33 mouse cellular contexts compared by ENCODE assay signal in the genomic region with DNA sequence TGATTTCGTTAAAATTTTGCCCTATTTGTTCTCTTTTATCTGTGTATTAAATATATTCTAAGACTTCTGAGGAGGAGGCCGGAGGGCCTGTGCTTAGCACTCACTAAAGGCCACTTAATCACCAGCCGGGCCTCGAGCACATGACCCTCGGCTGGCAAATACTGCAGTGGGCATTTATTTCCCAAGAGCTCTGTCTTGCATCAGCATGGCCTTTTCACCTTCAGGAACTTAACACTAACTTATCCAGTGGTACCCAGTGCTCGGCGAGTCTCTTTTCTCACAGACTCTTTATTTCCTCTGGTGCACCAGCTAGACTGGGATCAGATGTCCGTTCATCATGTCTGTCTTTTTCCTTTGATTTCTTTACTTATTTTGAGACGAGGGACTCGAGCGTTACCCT. TPM values are rescaled to one million over a fixed set of nuclear protein-coding genes. Genes with fewer than 3 reads are reported as not detected.
DNase-seq lines count a peak whose midpoint lies in the region; ATAC-seq and TF ChIP-seq lines count a peak whose summit lies in the region.
"Had no signal": no experiment of that assay in that cellular context is flagged by ENCODE, and none has a peak within 500 bp of the region (broad histone marks: within the 10 kb centered on the region; RNA-seq: fewer than 3 reads in every experiment).

No protein-coding gene starts in this region.

- TF ChIP-seq POLR2A in liver, adult 2 months (IDR thresholded peaks at IDR 0.05; ENCODE audit: extremely low read depth, insufficient read depth, low read length): no peak

- H3K36me3 ChIP-seq in liver, adult 2 months (ENCODE audit: control insufficient read depth, insufficient read depth, low read length): no peaks in the 10 kb centered on the region
- H3K36me3 ChIP-seq in liver, embryonic 12.5 days: no peaks in the 10 kb centered on the region
- H3K36me3 ChIP-seq in ES-E14 (ENCODE audit: control insufficient read depth, insufficient read depth, low read length, poor library complexity, severe bottlenecking): no peaks in the 10 kb centered on the region
- H3K36me3 ChIP-seq: forebrain, embryonic 10.5 days; heart, embryonic 12.5 days; heart, embryonic 15.5 days had no signal

- peaks cover 13% of the 10 kb centered on the region for H3K4me1 ChIP-seq in liver, adult 2 months (ENCODE audit: control insufficient read depth, insufficient read depth, low read length)
- H3K4me1 ChIP-seq in liver, embryonic 12.5 days: peaks cover 25% of the 10 kb centered on the region
- H3K4me1 ChIP-seq in ES-E14 (ENCODE audit: control insufficient read depth in 2 of 2, insufficient read depth in 2 of 2, low read length in 2 of 2, poor library complexity in 1 of 2): peaks cover 0 to 12% of the 10 kb centered on the region in 2 experiments; a peak in 2 of 4 replicates

- 72% methylated on average over 11 of the region's 11 CpGs for WGBS in liver, adult 2 months
- WGBS in liver, embryonic 12.5 days (ENCODE audit: insufficient replicate concordance): 83% methylated on average over 11 of the region's 11 CpGs

- TF ChIP-seq CTCF in liver, adult 2 months (IDR thresholded peaks at IDR 0.05; ENCODE audit: low read depth, low read length): no peak

- ATAC-seq in liver, embryonic 12.5 days: no peak
- ATAC-seq in cerebellum, adult (ENCODE audit: insufficient number of reproducible peaks, low FRiP score, low TSS enrichment): no peak
- ATAC-seq: CD4-positive, CD25-positive, alpha-beta regulatory T cell, adult 4 months; forebrain, embryonic 13.5 days; forebrain, embryonic 16.5 days; hindbrain, postnatal 0 days; inflammation-experienced regulatory T-cells, adult 6 months; intestine, embryonic 16.5 days had no signal

- peak; percentile 21 for DNase-seq in cerebellum, adult 9-11 months
- no peak for DNase-seq in cerebellum, adult 11-12 months
- peak; percentile 38 for DNase-seq in liver, adult 2 months (ENCODE audit: extremely low read depth, low read depth, low spot score)
- no peak for DNase-seq in ES-E14 (ENCODE audit: low read depth, low spot score)
- DNase-seq: adrenal gland, postnatal 36 days; cerebellum, adult 11 months; cerebellum, adult 8-10 months; cerebellum, postnatal 14 days; gastrocnemius, postnatal 10 days; gastrocnemius, postnatal 36 days; heart, postnatal 10 days; heart, postnatal 4 days; kidney, adult 18-20 months had no signal

- H3K27ac ChIP-seq in liver, adult 2 months (replicated peaks; ENCODE audit: insufficient read depth, low read depth, low read length): no peak overlapping the region
- no peak overlapping the region for H3K27ac ChIP-seq in liver, embryonic 12.5 days
- H3K27ac ChIP-seq in ES-E14 (ENCODE audit: insufficient read depth, low read depth, low read length, poor library complexity, severe bottlenecking): no peak overlapping the region
- H3K27ac ChIP-seq: forebrain, embryonic 10.5 days; forebrain, embryonic 13.5 days; heart, embryonic 15.5 days; hindbrain, embryonic 14.5 days; hindbrain, postnatal 0 days had no signal

- H3K27me3 ChIP-seq in liver, adult 2 months (ENCODE audit: control insufficient read depth, insufficient read depth, low read length): no peaks in the 10 kb centered on the region
- H3K27me3 ChIP-seq in liver, embryonic 12.5 days (replicated peaks): no peaks in the 10 kb centered on the region
- H3K27me3 ChIP-seq: forebrain, embryonic 13.5 days; heart, embryonic 12.5 days; heart, embryonic 15.5 days had no signal

- H3K4me2 ChIP-seq in liver, embryonic 12.5 days: no peak overlapping the region
- H3K4me2 ChIP-seq: forebrain, embryonic 13.5 days; heart, embryonic 12.5 days; heart, embryonic 15.5 days; hindbrain, embryonic 14.5 days had no signal

- no peak overlapping the region for H3K9ac ChIP-seq in liver, adult 2 months (ENCODE audit: low read depth, low read length)
- no peak overlapping the region for H3K9ac ChIP-seq in liver, embryonic 12.5 days
- peak overlapping the region; percentile 56 for H3K9ac ChIP-seq in ES-E14 (ENCODE audit: insufficient read depth, low read depth, low read length, poor library complexity, severe bottlenecking)
- H3K9ac ChIP-seq: forebrain, embryonic 13.5 days; heart, embryonic 12.5 days; heart, embryonic 15.5 days; hindbrain, embryonic 14.5 days had no signal

- no peaks in the 10 kb centered on the region for H3K79me2 ChIP-seq in liver, adult 2 months (ENCODE audit: control insufficient read depth, insufficient read depth, low read length)

- H3K9me3 ChIP-seq in liver, embryonic 12.5 days (replicated peaks): 0 out of 2 replicates have a peak, but pooled peaks cover under 1% of the 10 kb centered on the region
- no peaks in the 10 kb centered on the region for H3K9me3 ChIP-seq in ES-E14 (ENCODE audit: control insufficient read depth, insufficient read depth, low read depth, low read length)
- H3K9me3 ChIP-seq: forebrain, embryonic 10.5 days; forebrain, embryonic 13.5 days; heart, embryonic 12.5 days; heart, embryonic 15.5 days had no signal

- in situ Hi-C loops in ES-E14 (cut with MboI; ENCODE audit: low sequenced_read_pairs in 2 of 2, unreplicated experiment in 2 of 2): no loop called here

- no peak overlapping the region for H3K4me3 ChIP-seq in liver, adult 2 months (ENCODE audit: insufficient read depth, low read depth, low read length)
- no peak overlapping the region for H3K4me3 ChIP-seq in liver, embryonic 12.5 days
- peak overlapping the region; percentile 24 to 39; a peak in 3 of 4 replicates for H3K4me3 ChIP-seq in ES-E14 (ENCODE audit: insufficient read depth in 1 of 2, low read depth in 1 of 2, low read length in 2 of 2, poor library complexity in 1 of 2, severe bottlenecking in 1 of 2)
- H3K4me3 ChIP-seq: forebrain, embryonic 10.5 days; forebrain, embryonic 13.5 days; heart, embryonic 12.5 days; heart, embryonic 15.5 days had no signal

TF ChIP-seq in ES-E14, 5 proteins besides CTCF, POLR2A, EP300 and RAD21:
- TF ChIP-seq MAFK (IDR thresholded peaks at IDR 0.05; ENCODE audit: insufficient read depth, low read depth, low read length) (no peak), HCFC1 (IDR thresholded peaks at IDR 0.05; ENCODE audit: borderline replicate concordance, insufficient read depth, low read length) (no peak), ZNF384 (IDR thresholded peaks at IDR 0.05; ENCODE audit: low read depth, low read length) (no peak), ZC3H11A (IDR thresholded peaks at IDR 0.05; ENCODE audit: borderline replicate concordance, low read depth, low read length) (no peak), CHD2 (IDR thresholded peaks at IDR 0.05; ENCODE audit: low read depth, low read length) (no peak)

RNA-seq across cellular contexts. Expression of gene Fmnl1, which starts 10.2 kb away (rescaled TPM):
- total RNA-seq in liver, adult 2 months (2014; rRNA removed): 0.46 and 0.74 TPM in 2 replicates
- polyA plus RNA-seq in liver, adult 2 months (2012; rRNA removed): 0.86 and 2.2 TPM in 2 replicates
- 5.2 and 5.7 TPM in 2 replicates for polyA plus RNA-seq in liver, embryonic 12.5 days (2016; fragmentation: Nextera tagmentation; extraction: Ambion mirVana)
- 0.94 and 1.9 TPM in 2 replicates for total RNA-seq in ES-E14 (2012; rRNA removed)

RNA-seq across cellular contexts. Expression of gene Hexim2, which starts 28.5 kb away (rescaled TPM):
- total RNA-seq in liver, adult 2 months (2014; rRNA removed): 1.3 and 1.8 TPM in 2 replicates
- 1.6 and 1.9 TPM in 2 replicates for polyA plus RNA-seq in liver, adult 2 months (2012; rRNA removed)
- polyA plus RNA-seq in liver, embryonic 12.5 days (2016; fragmentation: Nextera tagmentation; extraction: Ambion mirVana): 9.5 and 10.0 TPM in 2 replicates
- 8.5 and 9.7 TPM in 2 replicates for total RNA-seq in ES-E14 (2012; rRNA removed)

RNA-seq across cellular contexts. Expression of gene Hexim1, which starts 44.7 kb away (rescaled TPM):
- 10.2 and 10.5 TPM in 2 replicates for total RNA-seq in liver, adult 2 months (2014; rRNA removed)
- polyA plus RNA-seq in liver, adult 2 months (2012; rRNA removed): 12.1 and 13.5 TPM in 2 replicates
- polyA plus RNA-seq in liver, embryonic 12.5 days (2016; fragmentation: Nextera tagmentation; extraction: Ambion mirVana): 2.4 and 3.0 TPM in 2 replicates
- 20.0 and 29.1 TPM in 2 replicates for total RNA-seq in ES-E14 (2012; rRNA removed)

RNA-seq across cellular contexts. Expression of gene 1700023F06Rik, which starts 47.6 kb away (rescaled TPM):
- not detected in 2 replicates for total RNA-seq in liver, adult 2 months (2014; rRNA removed)
- polyA plus RNA-seq in liver, adult 2 months (2012; rRNA removed): not detected in 2 replicates
- polyA plus RNA-seq in liver, embryonic 12.5 days (2016; fragmentation: Nextera tagmentation; extraction: Ambion mirVana): 0.11 TPM in 1 of 2 replicates, not detected in the other
- 0.26 TPM in 1 of 2 replicates, not detected in the other for total RNA-seq in ES-E14 (2012; rRNA removed)
- total RNA-seq: adrenal gland, postnatal 36 days; gastrocnemius, adult 18-20 months; gastrocnemius, postnatal 10 days; gastrocnemius, postnatal 36 days; granulocyte monocyte progenitor cell, adult 5-6 weeks; heart, postnatal 10 days; heart, postnatal 4 days; hindbrain, postnatal 0 days; MEL had no signal
- polyA plus RNA-seq: CD4-positive, CD25-positive, alpha-beta regulatory T cell, adult 4 months; heart, embryonic 12.5 days; inflammation-experienced regulatory T-cells, adult 6 months had no signal

RNA-seq across cellular contexts. Expression of gene Spata32, which starts 57.5 kb away (rescaled TPM):
- not detected in 2 replicates for total RNA-seq in liver, adult 2 months (2014; rRNA removed)
- polyA plus RNA-seq in liver, adult 2 months (2012; rRNA removed): not detected in 2 replicates
- not detected in 2 replicates for polyA plus RNA-seq in liver, embryonic 12.5 days (2016; fragmentation: Nextera tagmentation; extraction: Ambion mirVana)
- not detected in 2 replicates for total RNA-seq in ES-E14 (2012; rRNA removed)
- total RNA-seq: adrenal gland, adult 18-20 months; adrenal gland, postnatal 36 days; gastrocnemius, adult 18-20 months; gastrocnemius, postnatal 10 days; gastrocnemius, postnatal 36 days; heart, postnatal 10 days; heart, postnatal 4 days; MEL had no signal
- polyA plus RNA-seq: C2C12; CD4-positive, CD25-positive, alpha-beta regulatory T cell, adult 4 months; embryonic facial prominence, embryonic 11.5 days; embryonic facial prominence, embryonic 14.5 days; forebrain, embryonic 10.5 days; forebrain, embryonic 13.5 days; forebrain, embryonic 16.5 days; heart, embryonic 12.5 days; heart, embryonic 15.5 days; hindbrain, embryonic 11.5 days; inflammation-experienced regulatory T-cells, adult 6 months; intestine, embryonic 16.5 days had no signal

Comparison
In these comparisons a context has a peak if more than half of its experiments do, and no peak if none do; other contexts are left out.
1. DNase-seq: peak in cerebellum, adult 9-11 months (single experiment) and liver, adult 2 months (single experiment); none in cerebellum, adult 11-12 months (single experiment) and ES-E14 (single experiment).
2. H3K4me3 ChIP-seq: peak in ES-E14 (2 of 2); none in liver, adult 2 months (single experiment) and liver, embryonic 12.5 days (single experiment).